Mouse (Mus musculus) retina, postnatal 1 day (tissue): ENCODE measurements at regions not wholly inside any gene's neighbourhood (a gene's known extent, or its start where the extent isn't known, plus 50 kb on each side); places are given as distances from the start of the nearest gene placed in this dataset.

Source experiments
- DNase-seq: peaks from one replicate; pipeline ENCODE4 v3.0.0-alpha.2; 2012

DNA sequence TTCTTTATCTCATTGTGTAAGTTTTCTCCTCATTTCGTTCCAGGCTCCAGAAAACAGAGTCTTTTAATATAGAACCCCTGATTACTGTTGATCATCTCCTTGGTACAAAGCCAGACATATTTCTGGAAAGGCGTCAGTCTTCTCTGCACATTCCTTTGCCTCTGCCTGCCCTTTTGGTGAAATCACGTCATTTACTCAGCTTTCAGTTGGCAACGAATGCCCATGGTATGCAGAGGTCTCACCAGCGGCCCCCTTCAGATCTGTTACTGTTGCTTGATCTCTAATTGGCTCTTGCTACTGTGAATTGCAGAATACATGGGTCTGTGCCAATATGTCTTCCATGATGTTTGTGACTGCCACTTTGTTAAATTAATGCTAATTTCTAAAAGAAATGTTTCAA is 412.0 kb upstream of the Pitx2 start:
- no peak for DNase-seq

GRCm38 (mm10) chr3:128795931-128796330 is 403.7 kb upstream of the Pitx2 start:
- no peak for DNase-seq

DNA sequence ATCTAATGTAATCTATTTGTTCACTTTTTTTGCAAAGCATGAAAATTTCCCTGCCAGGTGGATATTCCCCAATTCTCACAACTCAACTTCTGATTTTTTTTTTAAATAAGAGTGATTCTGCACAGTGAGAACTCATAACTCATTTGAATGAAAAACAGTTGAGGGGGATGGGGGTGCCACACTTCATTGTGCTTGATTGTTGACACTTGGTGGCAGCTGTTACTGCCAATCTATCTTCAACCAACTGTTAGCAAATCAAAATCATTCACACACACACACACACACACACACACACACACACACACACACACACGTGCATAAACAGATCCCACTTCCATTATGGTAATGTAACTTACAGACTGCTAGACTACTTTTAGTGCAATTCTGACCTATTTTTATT is 401.8 kb upstream of the Pitx2 start:
- no peak for DNase-seq

DNA sequence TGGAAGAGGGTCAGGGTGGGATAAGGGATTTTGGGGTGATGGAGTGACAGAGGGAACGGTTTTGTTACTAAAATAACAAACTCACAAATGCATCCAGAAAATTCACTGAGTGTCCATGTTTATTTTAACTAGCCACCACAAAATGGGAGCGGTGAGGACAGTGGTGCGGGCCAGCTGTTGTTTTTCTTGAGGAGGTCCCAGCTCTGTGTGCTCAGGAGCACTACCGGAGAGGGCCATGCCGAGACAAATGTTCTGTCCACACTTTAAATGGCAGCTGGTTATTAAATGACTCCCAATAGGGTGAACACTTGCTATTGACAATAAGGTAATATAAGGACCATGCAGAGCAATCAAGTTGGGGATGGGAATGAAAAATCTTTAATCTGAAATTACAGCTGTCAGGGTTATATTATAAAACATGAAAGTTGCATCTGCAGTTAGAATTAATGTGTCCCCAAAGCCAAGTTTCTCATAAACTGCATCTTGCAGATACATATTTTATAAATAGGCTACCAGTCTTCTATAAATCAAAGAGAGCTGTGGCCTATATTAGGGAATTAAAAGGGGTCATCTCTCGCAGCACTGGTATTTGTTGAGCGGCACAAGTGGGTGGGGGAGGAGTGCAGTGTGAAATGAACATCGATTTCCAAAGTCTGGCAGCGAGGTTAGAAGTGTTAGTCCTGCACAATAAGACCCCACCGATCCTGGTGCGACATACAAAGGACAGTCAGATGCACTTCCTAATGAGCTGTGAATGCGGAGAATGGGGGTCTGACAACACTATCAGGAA is 370.1 kb upstream of the Pitx2 start:
- peak; percentile 42 for DNase-seq

- DNase-seq: no peak
Observed at GRCm38 (mm10) chr3:128850327-128850977, 349.2 kb upstream of the Pitx2 start.

GRCm38 (mm10) chr3:128856515-128856914 is 343.2 kb upstream of the Pitx2 start:
- peak; percentile 46 for DNase-seq

- DNase-seq: no peak
Observed at GRCm38 (mm10) chr3:128881685-128882444, 317.8 kb upstream of the Pitx2 start.

DNA sequence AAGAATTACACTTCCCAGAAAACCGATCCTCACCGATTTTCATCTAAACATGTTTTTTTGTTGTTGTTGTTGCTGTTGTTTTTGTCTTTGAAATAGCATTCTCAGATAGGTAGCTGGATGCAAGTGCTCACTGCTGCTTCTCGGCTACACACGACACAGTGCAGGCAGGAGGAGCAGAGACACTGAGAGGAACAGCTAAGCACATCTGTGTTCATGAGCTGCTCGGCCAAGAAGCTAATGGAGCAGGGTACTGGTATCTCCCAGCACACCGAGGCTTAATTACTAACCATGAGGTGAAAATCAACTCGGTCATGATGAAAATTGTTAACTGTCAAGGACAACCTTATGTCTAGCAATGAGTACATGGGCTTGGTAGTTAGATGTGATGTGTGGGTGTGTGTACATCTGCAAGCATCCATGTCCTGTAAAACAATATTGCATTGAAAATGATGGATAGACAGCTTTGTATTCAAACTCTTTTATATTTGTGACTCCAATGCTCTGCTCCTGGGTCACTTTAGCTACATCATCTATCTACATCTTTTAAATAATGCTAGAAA is 316.0 kb upstream of the Pitx2 start:
- DNase-seq: no peak

DNA sequence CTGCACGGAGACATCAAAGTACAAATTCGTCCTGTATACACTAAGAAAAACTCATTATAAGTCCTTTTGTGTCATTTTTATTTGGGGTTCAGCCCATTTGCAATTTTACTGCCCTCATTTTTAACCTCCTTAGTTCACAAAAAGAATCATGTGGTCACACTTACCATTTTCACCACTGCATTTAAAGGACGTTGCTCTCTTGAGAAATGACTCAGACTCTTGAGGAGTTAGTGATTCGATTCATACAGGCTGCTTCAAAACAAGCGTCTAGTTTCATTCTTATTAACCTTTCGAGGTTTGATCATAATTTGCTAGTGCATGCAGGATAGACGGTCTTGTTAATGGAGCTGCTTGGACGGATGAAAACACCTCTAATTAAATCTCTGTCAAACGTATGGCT is 313.0 kb upstream of the Pitx2 start:
- DNase-seq: no peak

DNA sequence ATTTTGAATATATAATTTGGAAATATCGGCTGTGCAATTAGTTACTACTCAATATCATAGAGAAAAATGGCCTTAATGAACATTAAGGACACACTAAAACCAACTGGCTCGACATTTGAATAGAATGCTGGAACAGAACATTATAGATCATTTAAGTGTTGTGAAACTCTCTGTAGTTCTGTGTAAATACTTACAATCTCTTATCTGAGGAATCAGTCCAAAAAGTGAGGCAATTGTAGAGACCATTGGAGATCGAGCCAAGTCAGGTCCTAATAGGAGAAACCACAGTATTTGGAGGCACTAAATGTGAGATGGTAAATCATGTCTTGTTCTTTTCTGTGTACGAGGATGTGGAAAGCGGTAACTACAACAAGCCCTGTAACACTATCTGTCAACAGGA is 308.6 kb upstream of the Pitx2 start:
- no peak for DNase-seq

- no peak for DNase-seq
Observed at GRCm38 (mm10) chr3:128896628-128897027, 303.1 kb upstream of the Pitx2 start.

DNA sequence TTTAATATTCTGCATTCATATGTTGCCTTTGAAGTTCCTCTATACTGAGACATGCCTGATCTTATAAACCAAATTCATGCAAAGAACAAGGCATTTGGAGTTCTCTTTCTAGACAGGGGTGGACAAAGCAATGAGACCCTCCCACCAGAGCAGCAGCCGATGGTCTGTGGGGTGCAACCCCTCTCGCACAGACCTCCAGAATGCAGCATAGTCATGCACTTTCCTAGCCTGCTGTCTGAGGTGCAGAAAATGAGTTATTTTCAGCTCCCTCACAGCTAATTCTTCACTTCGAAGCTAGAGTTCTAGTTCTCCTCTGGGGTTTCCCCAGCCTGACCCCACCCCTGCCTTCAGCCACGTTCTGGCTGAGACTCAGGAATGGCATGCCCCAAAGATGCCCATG is 288.6 kb upstream of the Pitx2 start:
- no peak for DNase-seq

GRCm38 (mm10) chr3:128921428-128921827 is 278.2 kb upstream of the Pitx2 start:
- DNase-seq: no peak

DNA sequence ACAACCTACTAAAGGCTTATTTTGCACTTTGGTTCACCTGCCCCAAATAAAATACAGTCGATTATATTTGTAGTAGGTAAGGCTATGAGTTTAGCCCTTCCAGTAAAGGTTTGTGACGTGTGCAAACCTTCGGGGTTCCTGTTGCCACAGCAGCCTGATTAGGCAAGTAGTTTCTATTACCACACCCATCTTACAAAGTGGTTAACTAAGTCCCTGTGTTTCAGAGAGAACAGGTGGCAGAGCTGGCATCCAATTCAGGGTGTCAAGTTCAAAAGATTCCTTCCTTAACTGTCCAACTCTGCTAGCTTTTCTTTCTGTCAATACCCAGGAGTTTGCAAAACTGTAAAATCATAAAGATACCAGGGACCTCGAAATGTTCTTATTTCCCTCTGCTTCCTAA is 277.5 kb upstream of the Pitx2 start:
- no peak for DNase-seq

DNA sequence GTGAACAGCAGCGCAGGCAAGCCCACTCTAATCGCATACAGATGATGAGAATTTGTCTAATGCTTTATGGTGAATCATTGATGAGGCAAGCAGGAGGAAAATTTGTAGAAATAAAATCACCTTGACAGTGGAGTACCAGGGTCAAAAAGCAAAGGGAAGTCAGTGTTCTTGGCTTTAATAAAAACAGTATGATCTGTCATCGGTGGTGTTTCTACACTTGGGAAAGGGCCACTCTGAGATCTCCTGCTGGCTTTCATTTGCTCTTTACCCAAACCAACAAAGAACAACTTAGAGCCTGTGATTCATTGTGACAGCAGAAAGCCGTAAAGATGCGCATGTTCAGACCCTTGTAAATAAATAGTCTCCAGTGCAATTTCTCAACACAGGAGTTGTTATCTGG is 261.1 kb upstream of the Pitx2 start:
- DNase-seq: no peak

- no peak for DNase-seq
Observed at GRCm38 (mm10) chr3:128941156-128941555, 258.5 kb upstream of the Pitx2 start.

DNA sequence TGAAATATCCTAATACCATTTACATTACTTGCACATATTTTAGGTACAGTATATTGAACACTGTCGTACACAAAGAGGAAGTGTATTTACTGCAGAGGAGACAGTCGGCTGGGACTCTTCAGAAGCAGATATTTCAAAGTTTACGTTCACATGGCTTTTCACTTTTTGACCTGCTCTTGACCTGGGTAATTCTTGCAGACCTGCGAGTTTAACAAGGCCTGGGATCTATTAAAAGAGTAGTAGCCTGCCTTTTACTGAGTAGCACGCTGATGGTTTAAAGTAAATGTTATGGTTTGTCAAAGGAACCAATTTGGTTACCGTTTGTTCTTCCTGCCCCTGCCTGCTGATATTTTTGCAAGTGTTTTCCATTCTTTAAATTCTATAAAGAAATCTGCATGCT is 255.0 kb upstream of the Pitx2 start:
- DNase-seq: no peak

DNA sequence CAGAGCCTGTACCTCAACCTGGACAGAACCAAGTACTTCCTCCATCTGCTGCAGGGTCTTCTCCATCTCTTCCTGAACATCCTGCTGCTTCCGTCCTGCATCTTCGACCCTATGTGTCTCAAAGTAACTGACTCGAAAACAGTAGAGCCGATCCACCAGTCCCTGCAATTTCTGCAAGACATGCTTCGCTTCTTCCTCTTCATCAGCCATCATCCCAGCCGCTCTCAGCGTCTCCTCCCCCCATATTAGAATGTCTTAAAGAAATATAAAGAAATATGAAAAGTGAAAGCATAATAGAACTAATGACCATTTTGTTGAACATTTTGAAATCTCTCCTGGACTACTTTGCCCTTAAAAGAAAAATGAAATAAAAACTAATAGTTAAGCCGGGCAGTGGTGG is 244.8 kb upstream of the Pitx2 start:
- DNase-seq: no peak

DNA sequence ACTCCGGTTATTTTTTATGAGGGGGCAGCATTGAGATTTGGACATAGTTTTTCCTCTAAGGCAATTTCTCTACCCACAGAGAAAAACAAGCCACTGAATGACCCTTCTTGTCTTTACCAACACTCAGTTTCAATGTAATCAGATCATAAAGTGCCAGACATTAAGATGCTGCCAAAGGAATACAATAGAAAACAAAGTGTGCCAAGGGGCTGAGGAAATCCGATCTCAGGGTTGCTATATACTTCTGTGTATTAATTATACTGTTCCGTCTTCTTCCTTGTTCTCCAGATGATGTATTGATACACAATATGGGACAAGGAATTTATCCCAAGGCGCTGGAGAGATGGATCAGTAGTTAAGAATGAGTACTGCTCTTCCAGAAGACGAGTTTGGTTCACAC is 222.9 kb upstream of the Pitx2 start:
- no peak for DNase-seq

DNA sequence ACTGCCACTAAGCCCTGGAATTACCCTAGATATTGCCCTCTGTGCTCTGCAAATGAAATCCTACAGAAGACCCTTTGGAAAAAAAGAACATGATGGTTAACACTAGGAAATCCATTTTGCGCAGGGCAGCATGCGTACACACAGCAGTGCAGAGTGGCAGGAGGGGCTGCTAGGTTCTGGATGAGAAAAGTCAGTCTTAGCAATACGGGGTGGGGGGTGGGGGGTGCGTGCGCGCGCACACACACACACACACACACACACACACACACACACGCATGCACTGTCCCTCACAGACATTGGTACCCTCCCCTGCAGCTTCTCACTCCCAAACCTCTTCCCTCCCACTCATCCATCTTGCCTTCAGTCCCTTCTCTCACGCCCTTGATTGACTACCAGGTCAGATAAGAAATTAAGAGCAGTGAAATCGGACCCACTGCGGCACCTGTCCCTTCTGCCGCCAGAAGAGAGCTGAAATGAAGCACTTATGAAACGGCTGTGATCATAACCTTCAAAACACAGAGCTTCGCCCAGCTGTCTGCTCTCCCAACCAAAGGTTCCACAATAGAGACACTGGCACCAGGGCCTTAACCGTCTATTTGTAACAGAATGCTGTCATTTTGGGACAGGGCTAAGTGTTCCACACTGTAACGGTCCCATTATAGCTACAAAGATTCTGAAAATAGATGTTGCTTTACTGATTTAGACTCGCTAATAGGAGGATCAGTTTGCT is 209.3 kb upstream of the Pitx2 start:
- DNase-seq: no peak

GRCm38 (mm10) chr3:129002866-129003265 is 196.8 kb upstream of the Pitx2 start:
- no peak for DNase-seq

- DNase-seq: no peak
Observed at GRCm38 (mm10) chr3:129004085-129004484, 195.6 kb upstream of the Pitx2 start.

- DNase-seq: no peak
Observed at GRCm38 (mm10) chr3:129038877-129039276, 160.8 kb upstream of the Pitx2 start.
